Mouse (Mus musculus) bone marrow macrophage, adult 2 months (primary cell): ENCODE data around the gene Ifit3b.

Experiments
- CTCF ChIP-seq: IDR thresholded peaks from 2 replicates; pipeline ENCODE4 v1.5.1; 2012; ENCODE audit warnings: low read depth, mild to moderate bottlenecking, low read length, moderate library complexity
- POLR2A ChIP-seq: IDR thresholded peaks from 2 replicates; pipeline ENCODE4 v1.6.1; 2012; ENCODE audit warnings: mild to moderate bottlenecking, low read depth, low read length, borderline replicate concordance

DNA sequence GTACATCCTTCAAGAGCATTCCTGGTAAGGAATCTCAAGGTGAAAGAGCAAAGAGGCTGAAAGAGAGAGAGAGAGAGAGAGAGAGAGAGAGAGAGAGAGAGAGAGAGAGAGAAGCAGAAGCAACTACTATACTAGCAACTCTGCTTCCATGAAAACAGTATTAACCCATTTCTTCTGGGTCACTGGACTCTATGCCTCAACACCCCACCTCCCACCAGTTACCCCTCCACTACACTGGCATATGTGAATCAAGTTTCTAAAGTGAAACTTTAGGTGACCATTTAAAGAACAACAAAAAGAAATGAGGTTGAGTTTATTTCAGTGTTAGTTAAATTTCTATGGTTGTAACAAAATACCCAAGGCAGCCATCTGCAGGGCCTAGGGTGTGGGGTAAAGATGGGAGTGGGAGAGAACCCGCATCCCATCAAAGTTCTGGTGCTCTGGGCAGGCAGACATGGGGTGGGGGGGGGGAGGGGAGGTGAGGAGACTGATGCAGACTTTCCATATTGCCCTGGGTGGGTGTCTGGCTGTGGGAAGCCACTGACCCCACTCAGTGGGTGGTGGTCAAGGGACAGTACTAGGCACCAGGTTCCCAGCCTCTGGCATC, 41.5 kb upstream of the Ifit3b start:
- TF ChIP-seq CTCF (no peak), POLR2A (no peak)
